Mouse (Mus musculus) left cerebral cortex, adult 8-10 months (tissue): Measurements from ENCODE around the gene Atpif1. TPM values are rescaled to one million over a fixed set of nuclear protein-coding genes. Genes with fewer than 3 reads are reported as not detected.

Experiments used
- DNase-seq, 2 experiments: peaks; one replicate each; pipeline ENCODE4 v3.0.0; 2022; ENCODE audit warnings: low spot score in 2 of 2
- total RNA-seq, 4 experiments: library from RNA; stranded (reverse); gene quantifications; 2 replicates each; pipeline ENCODE4 v1.2.4; 2022

Atpif1 gene
- total RNA-seq, 4 experiments from 2014 or later: 377 to 510 (median 435) TPM

GRCm38 (mm10) chr4:132527917-132528522 lies 5.4 kb downstream of the Atpif1 start:
- DNase-seq: no peak

DNA sequence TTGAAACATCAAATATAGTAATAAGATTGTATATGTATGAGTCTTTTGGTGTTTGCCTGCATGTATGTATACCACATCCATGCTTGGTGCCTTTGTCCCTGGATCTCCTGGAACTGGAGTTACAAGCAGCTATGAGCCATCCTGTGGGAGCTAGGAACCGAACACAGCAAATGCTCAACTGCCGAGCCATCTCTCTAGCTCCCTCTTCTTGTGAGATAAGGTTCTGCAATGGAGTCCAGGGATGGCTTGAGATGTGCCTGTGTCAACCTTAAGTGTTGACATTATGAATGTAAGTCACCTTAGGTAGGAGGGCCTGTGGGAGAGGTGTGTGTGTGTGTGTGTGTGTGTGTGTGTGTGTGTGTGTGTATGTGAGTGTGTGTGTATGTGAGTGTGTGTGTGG lies 6.8 kb downstream of the Atpif1 start:
- DNase-seq: no peak

DNA sequence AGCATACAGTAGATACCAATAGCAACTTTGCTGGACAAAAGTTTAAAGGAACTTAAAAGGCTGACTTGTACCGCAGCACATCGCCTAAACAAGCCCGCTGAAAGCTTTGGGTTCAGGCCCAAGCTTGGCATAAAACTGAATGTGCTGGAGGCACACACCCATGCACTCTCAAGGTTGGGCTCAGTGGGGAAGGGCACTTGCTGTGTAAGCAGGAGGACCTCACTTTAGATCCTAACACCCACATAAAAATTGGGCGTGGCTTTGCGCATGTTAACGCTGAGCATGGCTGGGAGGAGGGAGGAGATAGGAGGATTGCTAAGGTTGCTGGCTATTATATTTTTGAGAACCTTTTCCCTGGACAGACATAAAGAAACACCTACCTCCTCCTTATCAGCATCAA lies 8.7 kb downstream of the Atpif1 start:
- DNase-seq: no peak

DNA sequence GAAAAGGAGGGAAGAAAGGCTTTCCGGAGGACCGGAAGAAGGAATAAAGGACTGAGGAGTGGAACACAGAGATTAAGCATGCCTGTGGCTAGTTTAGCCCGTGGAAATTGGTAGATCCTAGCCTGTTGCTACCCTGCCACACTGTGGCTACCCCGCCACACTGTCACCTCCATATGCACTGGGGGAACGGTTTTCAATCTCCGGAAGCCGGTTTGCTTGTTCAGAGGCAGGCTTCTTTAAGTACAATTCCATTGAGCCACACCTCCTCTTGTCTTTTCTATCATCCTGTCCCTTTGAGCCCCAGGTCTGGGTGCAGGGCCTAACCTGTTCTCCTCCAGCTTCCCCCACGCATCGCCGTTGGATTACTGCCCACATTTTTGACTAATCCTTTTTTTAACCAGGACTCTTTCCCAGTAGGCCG lies 9.1 kb downstream of the Atpif1 start:
- no peak for DNase-seq

DNA sequence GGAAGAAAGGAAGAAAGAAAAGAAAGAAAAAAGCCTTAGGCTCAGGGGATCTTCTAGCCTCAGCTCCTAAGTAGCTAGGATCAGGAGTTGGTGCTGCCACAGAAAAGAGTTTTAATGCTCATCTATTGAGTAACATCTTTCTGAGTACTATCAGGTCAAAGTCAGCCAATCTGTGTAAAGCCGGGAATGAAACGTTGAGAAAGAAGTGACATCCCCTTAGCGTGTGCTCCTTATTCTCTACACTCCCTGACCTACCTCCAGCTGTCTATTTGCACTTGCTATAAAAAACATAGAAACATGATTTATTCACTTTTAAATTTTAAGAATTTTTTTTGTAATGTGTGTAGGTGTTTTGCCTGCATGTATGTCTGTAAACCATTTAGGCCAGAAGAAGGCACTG lies 14.3 kb downstream of the Atpif1 start:
- DNase-seq: no peak

- no peak for DNase-seq
These were observed 15.4 kb downstream of the Atpif1 start for GRCm38 (mm10) chr4:132518066-132518465.

- peak; percentile 60 to 94 for DNase-seq
These were observed 17.9 kb downstream of the Atpif1 start for GRCm38 (mm10) chr4:132515369-132516155.

- peak in 1 of 2 experiments; percentile 76 for DNase-seq
These were observed 18.8 kb downstream of the Atpif1 start for GRCm38 (mm10) chr4:132514555-132515135.

DNA sequence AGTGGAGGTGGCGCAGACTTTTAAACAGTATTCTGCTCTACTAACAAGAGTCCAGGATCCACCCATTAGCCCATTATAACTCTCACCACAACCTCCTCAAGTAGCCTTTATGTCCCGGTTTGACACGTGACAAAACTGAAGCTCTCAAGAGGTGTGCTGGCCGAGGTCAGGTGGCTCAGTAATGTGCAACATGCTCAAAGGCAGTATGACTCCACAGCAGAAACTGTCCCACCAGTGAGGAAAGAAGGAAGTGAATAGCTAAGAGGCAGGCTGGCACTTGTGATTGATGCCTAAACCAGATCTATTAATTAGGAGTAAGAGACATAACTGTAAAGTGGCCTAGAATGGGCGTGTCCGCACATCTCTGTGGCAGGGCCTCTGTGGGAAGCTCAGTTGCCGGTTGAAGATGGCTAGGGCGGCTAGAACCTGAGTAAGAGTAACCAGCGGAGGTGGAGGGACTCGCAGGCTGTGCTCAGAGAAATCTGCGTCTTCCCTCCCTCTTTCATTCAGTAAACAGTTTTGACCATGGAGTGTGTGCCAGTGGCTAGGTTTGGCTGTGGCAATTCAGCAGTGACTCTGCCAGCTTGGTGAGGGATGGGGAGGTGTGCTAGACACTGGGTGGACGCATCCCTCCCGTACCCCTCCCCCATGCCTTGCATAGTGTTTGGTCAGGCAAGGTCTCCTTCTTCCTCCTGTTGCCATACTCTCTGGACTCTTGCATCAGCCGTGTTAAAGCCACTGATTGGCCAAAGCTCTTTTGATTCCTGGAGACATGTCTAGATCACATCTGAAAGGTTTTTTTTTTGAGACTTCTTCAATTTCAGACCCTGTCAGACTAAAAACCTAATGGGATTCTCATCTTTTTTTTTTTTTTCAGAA lies 19.8 kb downstream of the Atpif1 start:
- DNase-seq: no peak

- no peak for DNase-seq
These were observed 21.4 kb downstream of the Atpif1 start for GRCm38 (mm10) chr4:132512080-132512479.

- peak; percentile 91 to 96 for DNase-seq
These were observed 23.1 kb downstream of the Atpif1 start, which contains the start of gene Sesn2 for GRCm38 (mm10) chr4:132510352-132510798. Gene Sesn2 (minus strand): TSS chr4:132510501.

DNA sequence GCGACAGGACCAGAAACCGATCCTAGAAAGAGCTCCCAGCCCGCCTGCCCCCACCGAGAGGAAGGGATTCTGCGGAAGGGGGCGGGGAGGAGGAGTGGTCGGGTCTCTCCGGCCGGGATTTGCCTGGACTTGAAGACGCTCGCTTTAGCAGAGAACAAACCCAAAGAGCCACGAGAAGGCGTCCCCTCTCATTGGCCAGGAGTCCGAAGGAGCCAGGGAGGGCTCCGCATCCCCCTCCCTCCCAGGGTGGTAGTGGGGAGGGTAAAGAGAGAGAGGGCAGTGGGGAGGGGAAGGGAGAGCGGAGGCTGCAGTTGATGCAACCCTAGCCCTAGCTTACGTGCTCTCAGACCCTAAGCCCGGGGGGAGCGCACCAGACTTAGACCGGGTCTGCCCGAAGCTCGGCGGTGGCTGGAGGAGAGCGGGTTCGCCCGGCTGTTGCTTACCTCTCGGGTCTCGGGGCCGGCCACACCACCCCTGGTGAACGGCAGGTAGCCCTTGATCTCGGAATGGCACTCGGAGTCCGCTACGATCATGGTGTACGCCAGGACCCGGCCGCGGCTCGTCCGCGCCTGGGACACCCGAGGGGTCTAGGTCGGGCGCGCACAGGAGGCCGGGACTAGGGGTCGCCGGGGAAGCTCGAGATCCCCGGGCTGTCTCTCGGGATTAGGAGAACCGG lies 23.7 kb downstream of the Atpif1 start:
- peak in 1 of 2 experiments; percentile 54 for DNase-seq

DNA sequence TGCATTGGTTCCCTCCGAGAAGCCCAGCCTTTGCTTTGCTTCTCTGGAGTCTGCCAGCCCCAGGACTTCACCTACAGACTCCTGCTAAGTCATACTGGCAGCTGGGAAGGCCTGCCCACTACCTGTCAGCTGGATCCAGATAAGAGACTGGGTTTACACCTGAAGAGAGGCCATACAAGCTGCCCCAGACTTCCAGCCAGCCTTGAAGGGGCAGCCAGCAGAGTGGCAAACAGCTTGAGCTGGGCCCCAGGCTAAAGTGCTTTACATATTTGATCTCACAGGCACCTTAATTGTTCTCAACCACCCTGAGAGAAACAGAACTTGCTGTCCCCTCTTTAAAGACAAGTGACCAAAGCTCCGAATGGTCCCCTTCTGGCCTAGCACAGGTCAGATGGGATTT lies 26.2 kb downstream of the Atpif1 start:
- DNase-seq: no peak

DNA sequence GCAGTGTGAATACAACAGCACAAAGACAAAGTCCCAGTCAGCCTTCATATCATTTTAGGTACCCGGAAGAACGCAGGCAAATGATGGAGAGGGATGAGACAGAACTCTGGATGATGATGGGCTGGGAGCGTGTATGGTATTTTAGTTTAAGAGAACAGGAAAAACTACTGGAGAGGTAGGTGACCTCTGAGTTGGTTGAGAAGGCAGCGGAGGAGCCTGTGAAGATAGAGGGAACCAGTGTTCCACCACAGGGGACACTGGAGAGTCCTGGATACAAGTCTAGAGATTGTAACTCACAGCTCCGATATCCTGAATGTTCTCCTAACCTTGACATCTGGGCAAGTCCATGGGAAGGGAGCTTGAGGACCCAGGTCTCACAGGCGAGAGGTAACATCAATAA lies 27.2 kb downstream of the Atpif1 start:
- no peak for DNase-seq

GRCm38 (mm10) chr4:132505800-132506199 lies 27.7 kb downstream of the Atpif1 start:
- DNase-seq: no peak

GRCm38 (mm10) chr4:132505034-132505738 lies 28.3 kb downstream of the Atpif1 start:
- DNase-seq: no peak

DNA sequence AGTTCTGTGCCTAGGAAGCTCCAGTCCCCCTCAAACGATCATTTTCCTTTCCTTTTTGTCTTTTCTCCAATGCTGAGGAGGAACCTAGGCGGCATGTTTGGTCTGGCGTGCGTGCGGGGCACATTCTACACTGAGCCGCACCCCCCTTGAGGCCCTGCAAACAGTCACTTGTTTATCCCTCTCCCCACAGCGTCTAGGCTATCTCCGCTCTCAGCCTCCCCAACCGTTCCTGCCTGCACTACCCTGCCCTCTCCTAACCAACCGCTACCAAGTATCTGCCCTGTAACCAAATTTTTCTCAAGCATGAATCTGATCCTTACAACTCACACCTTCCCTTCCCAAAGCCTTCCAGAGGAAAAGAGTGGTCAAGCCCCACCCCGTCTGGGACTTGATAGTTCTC lies 30.1 kb downstream of the Atpif1 start:
- DNase-seq: no peak

DNA sequence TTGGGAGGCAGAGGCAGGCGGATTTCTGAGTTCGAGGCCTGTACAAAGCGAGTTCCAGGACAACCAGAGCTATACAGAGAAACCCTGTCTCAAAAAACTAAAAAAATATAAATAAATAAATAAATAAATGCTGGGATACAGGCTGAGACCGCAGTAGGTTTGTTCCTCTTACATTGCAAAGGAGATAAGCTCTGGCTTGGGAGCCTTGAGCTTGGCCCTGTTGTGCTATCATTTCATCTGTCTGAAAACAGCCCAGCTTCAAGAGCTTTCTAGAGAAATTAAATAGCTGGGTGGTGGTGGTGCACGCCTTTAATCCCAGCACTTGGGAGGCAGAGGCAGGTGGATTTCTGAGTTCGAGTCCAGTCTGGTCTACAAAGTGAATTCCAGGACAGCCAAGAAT lies 31.8 kb downstream of the Atpif1 start:
- DNase-seq: no peak

GRCm38 (mm10) chr4:132494271-132494918 lies 39.1 kb downstream of the Atpif1 start:
- DNase-seq: no peak
